Mouse (Mus musculus): ENCODE results near the gene Syt3.
A peak's percentile ranks its signal among the peaks of the same experiment; 100 is the strongest.

The Syt3 gene

DNA sequence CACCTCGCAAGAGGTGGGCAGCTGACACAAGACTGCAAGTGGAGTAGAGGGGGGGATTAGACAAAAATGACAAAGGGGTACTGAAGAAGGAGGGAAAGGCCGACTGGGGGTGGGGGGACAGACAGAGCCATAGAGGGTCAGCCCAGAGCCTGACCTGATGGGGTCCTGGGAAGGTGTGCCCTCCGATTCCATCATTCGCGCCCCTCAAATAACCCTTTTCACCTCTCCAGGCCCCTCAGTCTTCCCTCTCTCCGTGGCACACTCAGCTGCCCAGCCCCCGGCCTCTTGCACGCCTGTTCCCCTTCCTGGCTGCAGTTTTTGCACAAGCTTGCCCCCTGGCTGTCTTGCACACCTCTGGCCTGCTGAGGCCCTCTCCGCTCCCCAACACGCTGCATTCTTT lies 26.4 kb upstream of the Syt3 start:
- peak in 1 of 2 experiments; percentile 19 for DNase-seq

DNA sequence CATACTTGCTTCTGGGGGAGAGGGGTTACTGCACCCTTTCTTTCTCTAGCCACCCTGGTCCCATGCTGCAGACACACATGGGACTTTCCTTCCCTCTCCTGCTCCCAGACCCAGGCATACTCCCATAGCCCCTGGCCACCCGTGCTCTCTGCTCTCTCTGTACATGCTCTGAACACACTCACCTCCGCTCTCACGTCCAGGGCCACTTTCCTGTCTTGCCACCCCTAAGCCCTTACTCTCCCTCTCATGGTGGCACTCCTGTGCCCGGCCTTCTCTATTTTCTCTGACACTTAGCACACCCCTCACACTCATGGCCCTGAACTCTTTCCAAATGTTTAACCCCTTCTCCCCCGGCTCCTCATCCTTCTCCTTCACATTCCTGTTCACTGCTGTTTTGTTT lies 25.9 kb upstream of the Syt3 start:
- no peak for DNase-seq

DNA sequence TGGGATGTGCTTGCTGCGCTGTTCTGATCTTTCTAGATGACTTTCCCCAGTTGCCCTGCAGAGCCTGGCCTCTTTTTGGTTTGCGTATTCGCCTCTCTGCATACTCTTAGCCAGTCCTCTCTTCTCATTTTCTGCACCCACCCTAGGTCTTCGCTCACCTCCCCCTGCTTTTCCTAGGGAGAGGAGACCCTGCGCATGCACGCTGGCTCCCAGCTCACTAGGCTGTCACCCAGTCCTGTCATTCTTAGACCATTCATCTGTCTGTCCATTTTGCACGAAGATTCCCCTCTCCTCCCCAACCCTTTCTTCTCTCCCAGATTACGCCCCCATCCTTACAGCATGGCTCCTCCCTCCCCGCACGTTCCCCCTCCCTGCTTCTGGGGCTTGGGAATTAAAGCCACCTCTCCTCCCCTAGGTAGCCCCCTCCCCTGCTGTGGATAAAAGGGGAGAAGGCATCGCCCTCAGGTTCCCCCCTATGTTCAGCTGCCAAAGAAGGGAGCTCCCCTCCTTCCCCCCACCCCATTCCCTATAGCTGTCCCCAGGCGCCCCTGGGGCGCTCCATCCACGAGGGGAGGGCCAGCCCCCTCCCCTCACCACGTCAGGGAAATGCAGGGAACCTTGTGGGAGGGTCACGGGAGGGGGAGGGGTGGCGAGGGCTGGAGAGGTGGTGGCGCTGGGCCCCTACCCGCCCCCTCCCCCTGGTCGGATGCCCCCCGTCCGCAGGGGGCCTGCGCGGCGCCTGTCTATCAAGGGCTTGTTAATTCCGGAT lies 24.8 kb upstream of the Syt3 start:
- peak; percentile 24 to 43 for DNase-seq

DNA sequence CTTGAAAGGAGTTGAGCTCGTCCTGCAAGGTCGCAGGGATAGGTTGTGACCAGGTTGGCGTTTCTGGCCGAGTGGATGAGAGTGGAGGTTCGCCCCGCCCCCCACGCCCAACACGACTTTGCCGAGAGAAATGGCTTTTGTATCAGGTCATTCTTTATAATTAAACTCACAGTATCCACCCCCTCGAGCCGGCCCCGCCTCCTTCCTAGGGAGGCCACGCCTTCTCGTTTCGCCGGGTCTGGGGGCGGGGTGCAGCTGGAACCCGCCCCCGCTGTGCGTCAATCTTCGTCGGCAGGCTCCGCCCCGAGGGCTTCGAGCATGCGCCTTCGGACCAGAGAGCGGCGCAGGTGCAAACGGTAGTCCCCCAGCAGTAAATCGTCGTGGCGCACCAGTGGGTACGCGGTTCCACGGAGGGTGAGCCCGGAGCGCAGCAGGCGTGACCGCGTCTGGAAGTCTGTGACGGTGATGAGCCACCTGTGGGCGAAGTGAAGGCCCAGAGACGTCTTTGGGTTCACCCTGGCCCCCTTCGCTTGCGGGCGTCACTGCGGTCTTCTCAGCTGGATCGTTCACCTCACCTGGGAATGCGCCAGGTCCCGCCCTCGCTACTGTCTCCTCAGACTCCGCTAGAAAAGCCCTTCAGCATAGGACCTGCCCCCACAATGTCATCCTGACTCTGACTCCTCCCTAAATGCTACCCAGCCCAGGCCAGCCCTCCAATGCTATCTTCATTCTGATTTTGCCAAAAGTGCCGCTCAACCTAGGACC lies 23.8 kb upstream of the Syt3 start:
- DNase-seq, result peak; percentile 95 to 96

DNA sequence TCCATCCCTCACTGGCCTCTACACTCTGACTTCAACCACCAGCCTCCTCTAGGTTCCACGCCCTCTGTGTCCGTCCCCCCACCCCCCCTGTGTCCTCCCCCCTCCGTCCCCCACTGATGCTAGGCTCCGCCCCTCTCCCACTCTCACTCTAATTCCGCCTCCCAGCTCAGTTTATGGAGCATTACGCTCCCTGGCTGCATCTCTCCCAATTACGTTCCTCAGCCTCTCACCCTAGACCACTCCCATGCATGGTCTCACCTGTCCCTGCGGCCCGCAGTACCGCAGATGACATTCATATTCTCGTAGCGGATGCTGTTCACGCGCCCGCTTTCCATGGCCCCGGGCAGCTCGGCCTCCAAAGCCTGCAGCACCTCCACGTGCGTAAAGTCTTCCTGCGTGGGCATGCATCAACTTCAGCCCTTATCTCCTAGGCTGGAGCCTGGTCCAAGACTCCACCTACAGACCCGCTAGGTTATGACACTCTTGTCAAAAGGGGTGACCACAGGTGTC lies 23.1 kb upstream of the Syt3 start:
- DNase-seq, result peak in 1 of 2 experiments; percentile 41

DNA sequence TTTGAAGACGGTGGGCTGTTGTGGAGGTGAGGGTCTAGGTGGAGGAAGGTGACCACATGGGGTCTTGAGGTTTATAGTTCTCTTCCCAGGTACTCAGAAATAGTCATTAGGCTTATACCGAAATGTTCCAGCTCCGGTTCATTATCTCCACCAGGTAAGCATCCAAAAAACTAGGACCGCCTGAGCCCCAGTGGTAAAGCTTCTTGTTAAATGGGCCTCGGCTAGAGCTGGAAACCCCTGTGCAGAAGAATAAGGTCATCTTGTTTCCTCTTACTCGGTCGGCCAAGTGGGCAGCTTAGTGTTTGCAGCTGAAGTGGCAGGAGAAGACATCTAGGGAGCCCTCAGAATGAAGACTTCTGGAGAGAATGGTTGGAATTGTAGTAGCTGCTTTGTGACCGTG lies 11.2 kb upstream of the Syt3 start:
- DNase-seq, result no peak

DNA sequence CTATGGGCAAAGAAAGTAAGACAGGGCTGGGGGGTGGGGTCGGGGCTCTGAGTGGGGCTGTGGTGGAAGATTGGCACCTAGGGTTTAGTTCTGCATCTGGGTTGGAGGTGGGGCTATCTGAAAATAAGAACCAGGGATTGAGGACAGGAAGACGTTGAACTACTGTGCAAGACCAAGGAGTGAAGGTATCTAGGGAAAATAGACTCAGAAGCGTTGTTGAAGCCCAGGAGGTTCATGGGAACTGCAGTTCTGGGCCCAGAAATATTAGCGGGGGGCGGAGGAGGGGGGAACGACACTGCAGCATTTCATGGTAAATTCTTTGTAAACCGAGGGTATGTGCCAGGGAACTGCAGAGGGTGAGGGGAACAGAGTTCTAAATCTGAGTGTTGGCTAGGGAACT lies 10.4 kb upstream of the Syt3 start:
- DNase-seq, result no peak

DNA sequence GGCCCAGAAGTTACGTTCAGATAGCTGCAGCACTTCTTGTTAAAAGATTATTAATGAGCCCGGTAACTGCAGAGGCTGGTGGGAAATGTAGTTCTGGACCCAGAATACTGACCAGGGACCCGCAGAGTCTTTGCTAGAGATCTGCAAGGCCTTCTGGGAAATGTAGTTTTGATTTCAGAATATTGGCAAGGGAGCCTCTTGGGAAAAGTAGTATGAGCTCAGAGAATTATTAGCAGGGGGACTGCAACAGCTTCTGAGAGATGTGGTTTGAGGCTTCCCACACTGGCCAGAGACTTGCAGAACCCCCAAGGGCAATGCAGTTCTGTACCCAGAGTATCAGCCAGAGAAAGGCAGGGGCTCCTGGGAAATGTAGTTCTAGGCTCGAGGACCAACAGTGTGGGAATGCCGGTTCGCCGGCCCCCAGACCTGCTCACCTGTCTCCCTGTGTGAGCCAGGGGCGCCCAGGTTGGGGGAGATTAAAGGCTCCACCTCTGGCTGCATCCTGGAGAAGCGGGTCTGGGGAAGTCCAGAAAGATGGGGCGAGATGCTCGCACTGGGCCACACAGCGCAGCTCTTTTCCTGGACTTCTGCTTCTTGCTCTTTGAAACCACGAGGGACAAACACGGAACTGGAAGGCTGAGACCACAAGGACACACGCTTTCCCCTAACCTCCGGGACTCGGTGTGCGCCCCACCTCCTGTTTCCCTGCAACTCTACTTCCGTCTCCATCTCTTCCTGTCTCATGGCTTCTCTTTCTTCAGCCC lies 9.8 kb upstream of the Syt3 start:
- peak; percentile 75 to 85 for DNase-seq

DNA sequence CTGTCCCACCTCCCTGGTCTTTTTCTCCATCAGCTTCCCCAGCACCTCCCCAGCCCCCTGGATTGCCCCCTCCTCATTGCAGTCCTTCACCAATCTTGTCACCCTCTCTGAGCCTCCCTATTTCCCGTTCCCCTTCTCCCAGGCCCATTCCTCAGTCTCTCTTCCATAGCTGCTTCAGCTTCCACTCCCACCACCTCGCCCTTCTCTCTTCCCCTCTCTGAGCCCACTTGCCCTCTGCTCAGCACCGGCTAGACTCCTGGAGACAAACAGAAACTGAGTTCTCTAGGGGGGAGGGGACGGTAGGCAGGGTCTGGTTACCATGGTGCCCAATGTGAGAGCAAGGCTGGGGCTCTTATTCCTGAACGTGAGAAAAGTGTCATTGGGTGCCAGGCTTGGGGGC lies 9.1 kb upstream of the Syt3 start:
- peak in 1 of 2 experiments; percentile 30 for DNase-seq

DNA sequence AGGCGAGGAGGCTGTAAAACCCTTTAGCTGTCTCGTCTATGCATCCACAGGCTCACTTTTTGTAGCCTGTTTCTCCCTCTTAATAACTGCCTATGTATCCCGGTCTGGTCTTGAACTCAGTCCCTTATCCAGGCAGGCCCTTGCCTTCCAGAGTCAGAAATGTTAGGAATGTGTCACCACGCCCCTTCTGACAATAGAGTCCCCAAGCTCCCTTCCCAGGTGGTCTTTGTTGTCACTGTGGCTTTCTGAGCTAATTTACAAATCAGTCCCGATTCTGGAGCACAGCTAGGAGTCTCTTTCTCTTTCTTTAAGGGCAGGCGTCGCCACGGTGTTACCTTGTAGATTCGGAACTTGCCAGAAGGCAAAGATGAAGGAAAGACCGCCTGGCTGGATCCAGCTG lies 8.7 kb upstream of the Syt3 start:
- DNase-seq, result no peak

DNA sequence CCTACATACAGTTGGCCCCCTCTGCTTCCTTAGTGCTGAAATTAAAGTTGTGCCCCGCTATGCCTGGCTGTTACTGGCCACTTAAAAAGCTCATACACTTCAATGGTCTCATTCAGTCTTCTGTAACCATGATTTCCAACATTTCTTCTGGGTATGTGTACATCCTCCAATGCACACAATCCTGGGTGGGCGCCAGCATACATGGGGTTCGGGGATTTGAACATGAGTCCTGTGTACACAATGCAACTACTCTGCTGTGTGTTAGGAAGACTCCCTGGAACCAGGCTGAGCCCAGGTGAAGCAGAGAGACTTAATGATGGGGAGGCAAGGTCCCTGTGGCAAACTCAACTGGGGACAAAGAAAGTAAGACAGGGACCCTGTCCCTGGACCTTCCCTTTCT lies 8.1 kb upstream of the Syt3 start:
- DNase-seq, result no peak

DNA sequence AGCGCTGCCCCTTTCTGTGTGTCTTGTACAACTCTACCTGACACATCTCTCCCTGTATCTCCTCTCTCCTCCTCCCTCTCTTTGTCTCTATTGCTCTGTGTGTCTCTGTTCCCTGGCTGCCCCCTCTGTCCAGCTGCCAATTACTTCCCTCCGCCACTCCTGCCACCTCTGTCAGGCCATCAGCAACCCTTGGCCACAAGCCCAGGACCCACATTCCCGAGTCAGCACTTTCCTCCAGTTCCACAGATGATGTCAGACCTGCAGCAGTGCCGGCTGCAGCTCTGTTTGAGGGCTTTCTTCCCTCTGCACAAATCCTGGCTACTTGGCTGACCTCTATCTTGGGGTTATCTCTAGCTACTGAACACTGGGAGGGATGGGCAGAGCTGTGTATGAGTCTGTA lies 5.6 kb upstream of the Syt3 start:
- DNase-seq, result peak; percentile 58 to 71

DNA sequence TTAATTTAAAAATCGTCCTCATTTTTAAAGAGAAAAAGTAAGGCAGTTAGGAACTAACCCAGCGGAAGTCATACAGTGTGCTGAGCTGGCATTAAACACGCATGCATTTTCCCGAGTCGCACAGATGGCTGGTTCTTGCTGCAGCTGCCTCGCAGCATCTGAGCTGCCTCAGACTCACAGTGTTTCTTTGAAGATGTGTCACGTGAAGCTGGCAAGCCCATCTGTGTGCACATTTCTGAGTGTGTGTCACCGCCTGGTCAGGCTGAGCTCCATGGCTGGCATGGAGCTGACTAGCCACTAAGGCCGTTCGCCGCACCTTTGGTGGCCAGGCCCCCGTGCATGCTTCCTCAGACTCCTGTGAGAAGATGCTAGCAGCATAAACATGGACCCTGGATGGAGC lies 1.4 kb upstream of the Syt3 start:
- no peak for DNase-seq

DNA sequence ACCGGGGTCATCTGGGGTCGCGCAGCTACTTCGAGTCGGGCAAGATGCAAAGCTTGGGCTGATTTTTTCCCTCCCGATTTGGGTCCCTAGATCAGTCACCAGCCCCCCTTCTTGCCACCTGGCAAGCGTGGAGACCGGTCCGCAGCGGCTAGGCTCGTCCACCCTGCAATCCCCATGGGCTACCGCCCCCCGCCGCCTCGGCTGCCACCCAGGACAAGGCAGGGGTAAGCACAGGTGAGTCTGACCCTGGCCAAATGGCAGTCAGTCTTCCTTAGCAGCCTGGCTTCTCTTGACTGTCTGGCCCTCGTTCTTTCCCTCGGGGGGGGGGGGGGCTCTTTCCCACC lies 786 bp downstream of the Syt3 start:
- no peak for DNase-seq

DNA sequence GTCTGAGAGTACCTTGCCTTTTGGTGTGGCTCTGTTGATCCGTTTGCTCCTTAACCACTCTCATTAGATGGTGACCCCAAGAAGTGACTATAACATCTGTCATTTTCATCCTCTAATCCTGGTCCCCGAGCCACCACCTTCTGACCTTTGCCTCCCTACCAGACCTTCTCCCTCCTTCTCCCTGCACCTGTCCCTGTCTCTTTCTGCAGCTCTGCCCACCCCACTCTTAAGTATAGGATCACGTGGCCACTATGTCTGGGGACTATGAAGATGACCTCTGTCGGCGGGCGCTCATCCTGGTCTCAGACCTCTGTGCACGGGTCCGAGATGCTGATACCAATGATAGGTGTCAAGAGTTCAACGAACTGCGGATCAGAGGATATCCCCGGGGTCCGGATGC lies 1.8 kb downstream of the Syt3 start, which contains the start of gene 1700008O03Rik:
Gene 1700008O03Rik (minus strand): TSS at position 101 of the 400 bp plus-strand sequence.
- no peak for DNase-seq

DNA sequence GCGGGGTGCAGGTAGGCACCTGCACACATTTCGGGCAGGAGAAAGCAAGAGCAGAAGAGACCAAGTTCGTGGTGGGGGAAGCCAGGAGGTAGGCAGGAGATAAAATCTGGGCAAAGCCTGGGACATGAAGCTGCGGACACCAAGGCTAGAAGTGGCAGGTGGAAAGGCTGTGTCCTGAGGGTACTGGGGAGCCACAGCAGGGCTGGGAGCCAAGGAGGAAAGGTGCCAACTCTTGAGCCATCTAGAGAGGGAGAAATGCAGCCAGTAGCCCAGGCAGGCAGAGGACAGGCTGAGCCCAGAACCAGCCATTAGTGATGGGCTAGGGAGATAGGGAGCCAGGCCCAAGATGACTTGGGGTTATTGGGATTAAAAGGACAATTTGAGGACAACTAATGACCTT lies 7.9 kb downstream of the Syt3 start:
- DNase-seq, result no peak

DNA sequence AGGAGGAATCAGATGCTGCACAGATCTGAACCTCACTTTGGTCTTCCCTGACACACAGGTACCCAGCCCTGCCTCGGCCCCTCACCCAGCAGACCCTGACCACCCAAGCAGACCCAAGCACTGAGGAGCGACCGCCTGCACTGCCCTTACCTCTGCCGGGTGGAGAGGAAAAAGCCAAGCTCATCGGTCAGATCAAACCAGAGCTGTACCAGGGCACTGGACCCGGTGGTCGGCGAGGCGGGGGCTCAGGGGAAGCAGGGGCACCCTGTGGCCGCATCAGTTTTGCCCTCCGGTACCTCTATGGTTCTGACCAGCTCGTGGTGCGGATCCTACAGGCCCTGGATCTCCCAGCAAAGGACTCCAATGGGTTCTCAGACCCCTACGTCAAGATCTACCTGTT lies 8.4 kb downstream of the Syt3 start:
- no peak for DNase-seq

DNA sequence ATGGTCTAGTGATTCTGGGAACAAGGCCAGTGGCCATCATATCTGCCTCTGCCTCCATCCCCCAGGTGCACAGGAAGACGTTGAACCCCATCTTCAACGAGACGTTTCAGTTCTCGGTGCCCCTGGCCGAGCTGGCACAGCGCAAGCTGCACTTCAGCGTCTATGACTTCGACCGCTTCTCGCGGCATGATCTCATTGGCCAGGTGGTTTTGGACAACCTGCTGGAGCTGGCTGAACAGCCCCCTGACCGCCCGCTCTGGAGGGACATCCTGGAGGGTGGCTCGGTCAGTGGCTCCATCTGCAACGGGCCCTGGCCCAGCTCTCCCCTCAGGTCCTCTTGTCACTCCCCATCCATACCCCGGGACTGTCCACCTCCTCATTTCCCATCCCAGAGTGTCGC lies 9.4 kb downstream of the Syt3 start:
- DNase-seq, result no peak

DNA sequence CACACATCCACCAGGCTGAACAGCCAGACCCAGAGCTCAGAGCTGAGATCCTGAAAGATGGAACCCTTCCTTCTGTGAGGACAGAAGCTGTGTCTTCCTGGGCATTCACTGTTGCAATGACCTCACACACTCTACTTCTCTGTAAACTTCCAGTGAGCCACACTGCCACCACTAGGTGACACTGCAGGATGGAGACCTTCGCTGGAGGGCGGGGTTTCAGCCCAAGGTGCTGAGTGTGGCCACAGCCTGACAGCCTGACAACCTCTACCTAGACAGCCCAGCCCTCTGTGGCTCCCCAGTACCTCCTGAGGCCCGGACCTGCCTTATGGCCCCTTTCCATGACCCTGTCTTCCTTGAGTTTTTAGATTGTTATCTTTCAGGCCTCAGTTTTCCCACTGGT lies 14.7 kb downstream of the Syt3 start:
- peak; percentile 67 to 78 for DNase-seq

DNA sequence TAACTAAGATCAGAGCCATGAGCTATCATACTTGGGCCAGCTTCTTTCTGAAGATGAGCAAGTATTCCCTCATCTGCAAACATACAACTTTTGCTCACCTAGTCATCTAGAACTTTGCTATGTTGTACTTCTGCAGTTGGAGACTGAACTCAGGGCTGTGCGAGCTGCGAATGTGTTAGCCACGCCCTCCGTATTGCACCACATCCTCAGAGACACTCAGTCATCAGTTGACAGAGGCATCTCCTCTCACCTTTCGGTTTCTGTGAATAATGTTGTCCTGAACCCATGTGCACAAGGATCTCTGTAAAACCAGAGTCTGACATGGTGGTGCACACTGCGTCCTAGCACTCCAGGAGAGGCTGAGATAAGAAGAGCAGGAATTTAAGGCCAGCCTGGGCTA lies 17.8 kb downstream of the Syt3 start:
- DNase-seq, result no peak

DNA sequence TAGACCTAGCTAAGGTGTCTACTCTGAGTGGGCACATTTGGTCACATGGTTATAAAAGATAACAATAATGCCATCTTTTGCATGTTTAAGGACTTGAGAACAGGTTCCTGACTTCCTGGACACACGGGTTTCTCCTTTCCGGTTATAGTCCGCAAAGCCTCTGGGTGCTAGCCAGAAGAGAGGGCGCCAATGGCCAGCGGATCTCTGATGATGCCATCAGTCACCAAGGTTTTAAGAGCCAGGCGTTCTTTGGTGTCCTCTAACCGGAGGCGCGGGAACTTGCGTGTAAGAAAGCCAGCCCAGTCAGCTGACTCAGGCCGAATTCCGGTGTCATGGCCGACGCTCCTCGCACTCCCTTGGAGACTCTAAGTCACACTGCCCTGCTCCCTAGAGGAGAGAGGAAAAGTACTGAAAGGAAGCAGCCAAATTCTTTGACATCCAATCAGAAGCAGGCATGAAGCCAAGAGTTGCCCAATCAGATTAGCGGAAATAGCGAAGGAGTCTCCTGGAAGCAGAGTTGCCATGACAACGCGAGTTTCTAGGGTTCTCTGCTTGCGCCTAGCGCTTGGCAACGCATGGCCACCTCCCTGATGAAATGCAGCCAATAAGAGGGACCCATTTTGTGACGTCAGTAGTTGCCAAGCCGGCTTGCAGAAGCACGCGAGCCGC lies 21.6 kb downstream of the Syt3 start:
- DNase-seq, result peak; percentile 89 to 94

DNA sequence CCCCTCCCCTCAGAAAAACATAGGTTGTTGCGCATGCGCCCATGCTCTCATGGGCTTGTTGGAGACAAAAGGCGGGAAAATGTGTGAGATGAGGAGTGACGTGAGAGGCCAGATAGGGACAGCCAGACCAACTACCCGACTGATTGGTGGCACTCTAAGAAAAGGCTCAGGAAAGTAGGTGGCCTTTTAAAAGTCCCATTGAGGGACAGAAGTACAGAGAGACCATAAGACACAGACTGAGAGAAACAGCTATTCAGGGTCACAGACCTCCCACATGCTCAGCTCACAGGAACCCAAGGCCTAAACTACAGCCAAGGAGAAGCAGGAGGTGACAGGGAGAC lies 22.1 kb downstream of the Syt3 start:
- DNase-seq, result no peak

DNA sequence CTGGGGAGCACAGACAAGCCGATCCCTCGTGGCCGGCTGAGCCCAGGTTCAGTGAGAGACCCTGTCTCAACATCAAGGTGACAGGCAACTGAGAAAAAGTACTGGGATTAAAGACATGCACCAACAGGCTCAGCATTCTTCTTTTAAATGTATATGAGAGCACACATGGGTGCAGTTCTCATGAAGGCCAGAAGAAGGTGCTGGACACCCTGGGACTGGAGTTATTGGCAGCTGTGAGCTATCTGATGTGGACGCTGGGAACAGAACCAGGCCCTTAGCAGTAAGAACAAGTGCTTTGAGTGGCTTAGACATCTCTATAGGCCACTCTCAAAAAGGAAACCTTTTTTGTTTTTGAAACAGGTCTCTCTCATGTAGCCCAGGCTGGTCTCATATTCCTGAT lies 27.2 kb downstream of the Syt3 start:
- DNase-seq, result no peak
